Mouse (Mus musculus): ENCODE measurements around the gene 2810006K23Rik. TPM values are rescaled to one million over a fixed set of nuclear protein-coding genes. Genes with fewer than 3 reads are reported as not detected.

The 2810006K23Rik gene
- polyA plus RNA-seq, 1 experiment: 7.2 TPM

DNA sequence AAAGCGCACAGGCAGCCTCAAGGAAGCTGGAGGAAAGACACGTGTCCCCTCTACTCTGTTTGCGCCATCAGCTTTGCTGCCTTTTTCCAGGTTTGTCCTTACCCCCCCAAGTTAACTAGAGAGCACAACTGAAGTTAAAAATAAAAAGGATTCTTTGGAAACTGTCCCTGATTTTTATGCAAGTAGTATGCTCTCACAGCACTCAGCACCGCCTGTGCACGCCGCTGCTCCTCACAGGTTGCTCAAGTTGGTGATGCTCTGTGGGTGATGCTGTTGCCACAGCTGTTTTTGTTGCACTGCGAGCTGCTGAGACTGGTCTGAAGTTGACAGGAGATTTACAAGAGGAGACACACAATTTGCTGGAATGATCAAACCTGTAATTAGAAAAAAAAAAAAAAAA is 46.4 kb downstream of the 2810006K23Rik start:
- no peaks in the 10 kb centered on the region for H3K79me2 ChIP-seq (ENCODE audit: control insufficient read depth, insufficient read depth)
- H3ac ChIP-seq (ENCODE audit: control insufficient read depth, insufficient read length): no peak overlapping the region
- no peaks in the 10 kb centered on the region for H3K27me3 ChIP-seq (ENCODE audit: control insufficient read depth, insufficient read depth, insufficient read length)
- H3K36me3 ChIP-seq (ENCODE audit: control insufficient read depth, insufficient read depth): peaks cover 50% of the 10 kb centered on the region
- no peak overlapping the region for H3K4me3 ChIP-seq
- no peak overlapping the region for H3K4me2 ChIP-seq (ENCODE audit: low read depth)
- no peak for TF ChIP-seq POLR2AphosphoS2 (IDR thresholded peaks at IDR 0.05; ENCODE audit: insufficient read length, low read depth)
- no peak for TF ChIP-seq CEBPB (IDR thresholded peaks at IDR 0.05; ENCODE audit: insufficient read depth, poor library complexity, severe bottlenecking)
- TF ChIP-seq TCF3 (IDR thresholded peaks at IDR 0.05; ENCODE audit: insufficient read length, low read depth): no peak
- TF ChIP-seq POLR2A (IDR thresholded peaks at IDR 0.05; ENCODE audit: insufficient read length, low read depth): no peak
- TF ChIP-seq MYOD1 (IDR thresholded peaks at IDR 0.05; ENCODE audit: control insufficient read depth in 1 of 3, insufficient read length in 2 of 3, low read depth in 2 of 3): no peak
- no peak for TF ChIP-seq MAX (IDR thresholded peaks at IDR 0.05; ENCODE audit: low read depth)
- no peak for TF ChIP-seq SRF (IDR thresholded peaks at IDR 0.05; ENCODE audit: control insufficient read depth, insufficient read length, low read depth)

DNA sequence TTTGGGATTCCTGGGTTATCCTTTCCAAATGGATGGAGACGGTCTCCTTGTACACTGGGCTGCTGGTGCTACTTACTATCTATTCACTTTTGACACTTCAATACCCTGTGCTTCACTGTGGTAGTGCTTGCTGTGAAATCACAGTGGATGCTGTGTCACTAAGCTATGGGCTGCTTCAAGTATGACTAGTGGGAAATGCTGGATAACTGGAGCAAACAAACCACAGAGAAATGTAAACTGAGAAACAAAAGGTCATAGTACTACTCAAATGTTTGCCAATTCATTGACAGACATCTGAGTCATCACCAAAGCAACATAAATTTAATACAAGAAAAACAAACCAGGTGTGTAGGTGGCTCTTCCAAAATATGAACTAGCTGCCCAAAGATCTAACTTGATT is 48.5 kb downstream of the 2810006K23Rik start:
- Histone ChIP-seq H3K4me3 (no peak overlapping the region), H3K36me3 (ENCODE audit: control insufficient read depth, insufficient read depth) (peaks cover 55% of the 10 kb centered on the region), H3K79me2 (ENCODE audit: control insufficient read depth, insufficient read depth) (no peaks in the 10 kb centered on the region), H3K27me3 (ENCODE audit: control insufficient read depth, insufficient read depth, insufficient read length) (no peaks in the 10 kb centered on the region), H3ac (ENCODE audit: control insufficient read depth, insufficient read length) (no peak overlapping the region), H3K4me2 (ENCODE audit: low read depth) (no peak overlapping the region)
- TF ChIP-seq TCF3 (IDR thresholded peaks at IDR 0.05; ENCODE audit: insufficient read length, low read depth) (no peak), POLR2AphosphoS2 (IDR thresholded peaks at IDR 0.05; ENCODE audit: insufficient read length, low read depth) (no peak), USF1 (IDR thresholded peaks at IDR 0.05; ENCODE audit: low read depth) (no peak), E2F4 (IDR thresholded peaks at IDR 0.05; ENCODE audit: insufficient read depth) (no peak), REST (IDR thresholded peaks at IDR 0.05; ENCODE audit: insufficient read depth, insufficient read length) (no peak), SRF (IDR thresholded peaks at IDR 0.05; ENCODE audit: control insufficient read depth, insufficient read length, low read depth) (no peak), TCF12 (IDR thresholded peaks at IDR 0.05; ENCODE audit: insufficient read depth, poor library complexity, severe bottlenecking) (no peak)

DNA sequence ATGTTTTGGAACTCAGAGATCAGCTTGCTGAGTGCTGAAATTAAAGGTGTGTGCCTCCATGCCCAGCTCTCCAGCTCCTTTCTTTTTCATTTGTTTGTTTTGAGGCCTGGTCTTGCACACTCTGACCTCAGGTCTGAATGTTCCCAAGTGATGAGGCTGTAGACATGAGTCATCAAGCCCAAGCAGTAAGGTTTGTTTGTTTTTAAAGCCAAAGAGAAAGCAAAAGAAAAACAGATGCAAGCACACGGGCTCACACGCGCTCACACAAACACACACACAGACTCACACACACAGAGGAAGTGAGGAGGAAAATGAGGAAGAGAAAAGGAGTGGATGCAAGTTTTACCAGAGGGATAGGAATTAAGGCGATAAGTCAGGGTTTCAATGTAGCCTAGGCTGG is 49.3 kb downstream of the 2810006K23Rik start:
- H3ac ChIP-seq (ENCODE audit: control insufficient read depth, insufficient read length): no peak overlapping the region
- H3K4me3 ChIP-seq: no peak overlapping the region
- no peaks in the 10 kb centered on the region for H3K27me3 ChIP-seq (ENCODE audit: control insufficient read depth, insufficient read depth, insufficient read length)
- no peaks in the 10 kb centered on the region for H3K79me2 ChIP-seq (ENCODE audit: control insufficient read depth, insufficient read depth)
- no peak overlapping the region for H3K4me2 ChIP-seq (ENCODE audit: low read depth)
- no peak for TF ChIP-seq USF1 (IDR thresholded peaks at IDR 0.05; ENCODE audit: low read depth)
- H3K36me3 ChIP-seq (ENCODE audit: control insufficient read depth, insufficient read depth): peaks cover 59% of the 10 kb centered on the region

DNA sequence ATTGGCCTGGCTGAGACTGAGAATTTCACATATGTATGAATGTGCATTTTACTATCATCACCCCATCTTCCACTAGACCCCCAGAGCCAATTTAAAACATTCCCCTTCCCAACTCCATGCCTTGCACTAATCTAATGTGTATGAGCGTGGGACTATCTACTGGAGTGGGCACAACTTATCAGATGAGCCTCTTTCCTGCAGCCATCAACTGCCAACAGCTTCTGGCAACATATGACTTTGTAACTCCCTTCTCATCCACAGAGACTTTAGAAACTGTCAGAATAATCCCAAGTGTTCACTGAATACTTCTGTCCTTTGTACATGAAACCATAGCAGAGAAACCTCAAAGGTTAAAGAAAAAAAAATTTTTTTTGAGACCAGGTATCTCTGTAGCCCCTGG is 52.2 kb downstream of the 2810006K23Rik start:
- Histone ChIP-seq H3ac (ENCODE audit: control insufficient read depth, insufficient read length) (no peak overlapping the region), H3K27me3 (ENCODE audit: control insufficient read depth, insufficient read depth, insufficient read length) (no peaks in the 10 kb centered on the region), H3K4me2 (ENCODE audit: low read depth) (no peak overlapping the region), H3K4me3 (no peak overlapping the region), H3K79me2 (ENCODE audit: control insufficient read depth, insufficient read depth) (no peaks in the 10 kb centered on the region), H3K36me3 (ENCODE audit: control insufficient read depth, insufficient read depth) (peaks cover 58% of the 10 kb centered on the region)
- no peak for TF ChIP-seq TCF12 (IDR thresholded peaks at IDR 0.05; ENCODE audit: insufficient read depth, poor library complexity, severe bottlenecking)
- TF ChIP-seq SRF (IDR thresholded peaks at IDR 0.05; ENCODE audit: control insufficient read depth, insufficient read length, low read depth): no peak
- no peak for TF ChIP-seq CEBPB (IDR thresholded peaks at IDR 0.05; ENCODE audit: insufficient read depth, poor library complexity, severe bottlenecking)
- no peak for TF ChIP-seq POLR2A (IDR thresholded peaks at IDR 0.05; ENCODE audit: insufficient read length, low read depth)
- no peak for TF ChIP-seq TCF3 (IDR thresholded peaks at IDR 0.05; ENCODE audit: insufficient read length, low read depth)
- TF ChIP-seq USF1 (IDR thresholded peaks at IDR 0.05; ENCODE audit: low read depth): no peak
- no peak for TF ChIP-seq MYOG (IDR thresholded peaks at IDR 0.05; ENCODE audit: control insufficient read depth in 1 of 3, insufficient read depth in 1 of 3, insufficient read length in 2 of 3, low read depth in 2 of 3)
- TF ChIP-seq MAX (IDR thresholded peaks at IDR 0.05; ENCODE audit: low read depth): no peak

DNA sequence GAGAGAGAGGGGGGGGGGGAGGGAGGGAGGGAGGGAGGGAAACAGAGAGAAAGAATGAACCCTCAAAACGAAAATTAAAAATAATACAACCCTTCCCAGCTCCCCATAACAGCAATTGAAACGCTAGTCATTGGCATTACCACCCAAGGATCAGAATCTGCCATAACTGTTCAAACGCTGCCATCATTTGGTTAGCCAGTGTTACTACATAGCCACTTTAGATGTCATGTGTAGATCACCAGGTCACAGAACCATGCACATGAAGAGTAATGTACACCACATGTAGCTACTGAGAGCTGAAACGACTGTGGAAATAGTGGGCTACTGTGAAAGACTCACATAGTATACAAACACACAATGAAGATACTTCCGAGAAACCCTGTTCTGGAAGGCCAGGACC is 60.0 kb downstream of the 2810006K23Rik start:
- Histone ChIP-seq H3K79me2 (ENCODE audit: control insufficient read depth, insufficient read depth) (no peaks in the 10 kb centered on the region), H3K4me3 (no peak overlapping the region), H3K4me2 (ENCODE audit: low read depth) (no peak overlapping the region), H3ac (ENCODE audit: control insufficient read depth, insufficient read length) (no peak overlapping the region), H3K36me3 (ENCODE audit: control insufficient read depth, insufficient read depth) (peaks cover 80% of the 10 kb centered on the region), H3K27me3 (ENCODE audit: control insufficient read depth, insufficient read depth, insufficient read length) (no peaks in the 10 kb centered on the region)
- TF ChIP-seq REST (IDR thresholded peaks at IDR 0.05; ENCODE audit: insufficient read depth, insufficient read length) (no peak), CEBPB (IDR thresholded peaks at IDR 0.05; ENCODE audit: insufficient read depth, poor library complexity, severe bottlenecking) (no peak), TCF12 (IDR thresholded peaks at IDR 0.05; ENCODE audit: insufficient read depth, poor library complexity, severe bottlenecking) (no peak), MYOG (IDR thresholded peaks at IDR 0.05; ENCODE audit: control insufficient read depth in 1 of 3, insufficient read depth in 1 of 3, insufficient read length in 2 of 3, low read depth in 2 of 3) (no peak), E2F4 (IDR thresholded peaks at IDR 0.05; ENCODE audit: insufficient read depth) (no peak), TCF3 (IDR thresholded peaks at IDR 0.05; ENCODE audit: insufficient read length, low read depth) (no peak), POLR2AphosphoS2 (IDR thresholded peaks at IDR 0.05; ENCODE audit: insufficient read length, low read depth) (no peak), MAX (IDR thresholded peaks at IDR 0.05; ENCODE audit: low read depth) (no peak), USF1 (IDR thresholded peaks at IDR 0.05; ENCODE audit: low read depth) (no peak), MYOD1 (IDR thresholded peaks at IDR 0.05; ENCODE audit: control insufficient read depth in 1 of 3, insufficient read length in 2 of 3, low read depth in 2 of 3) (no peak), POLR2A (IDR thresholded peaks at IDR 0.05; ENCODE audit: insufficient read length, low read depth) (no peak), SRF (IDR thresholded peaks at IDR 0.05; ENCODE audit: control insufficient read depth, insufficient read length, low read depth) (no peak)

Other genes with a start within 250 kb of the 2810006K23Rik start
- gene Abcb9, start 232.3 kb upstream of the 2810006K23Rik start, polyA plus RNA-seq (2012; fragmentation: generic; extraction: Trizol): 0.90 TPM
- 15.2 TPM for gene Ogfod2, start 215.8 kb upstream of the 2810006K23Rik start, polyA plus RNA-seq (2012; fragmentation: generic; extraction: Trizol)
- 55.0 TPM for gene Arl6ip4, start 212.0 kb upstream of the 2810006K23Rik start, polyA plus RNA-seq (2012; fragmentation: generic; extraction: Trizol)
- 5.3 TPM for gene Pitpnm2, start 78.3 kb upstream of the 2810006K23Rik start, polyA plus RNA-seq (2012; fragmentation: generic; extraction: Trizol)
- gene Mphosph9, start 117 bp upstream of the 2810006K23Rik start, polyA plus RNA-seq (2012; fragmentation: generic; extraction: Trizol): 2.4 TPM
- gene Cdk2ap1, start 35.0 kb downstream of the 2810006K23Rik start, polyA plus RNA-seq (2012; fragmentation: generic; extraction: Trizol): 236 TPM
- gene Sbno1, start 97.9 kb downstream of the 2810006K23Rik start, polyA plus RNA-seq (2012; fragmentation: generic; extraction: Trizol): 11.3 TPM
- 58.0 TPM for gene Kmt5a, start 111.8 kb downstream of the 2810006K23Rik start, polyA plus RNA-seq (2012; fragmentation: generic; extraction: Trizol)
- 22.3 TPM for gene Rilpl2, start 150.3 kb downstream of the 2810006K23Rik start, polyA plus RNA-seq (2012; fragmentation: generic; extraction: Trizol)
- gene Snrnp35, start 155.0 kb downstream of the 2810006K23Rik start, polyA plus RNA-seq (2012; fragmentation: generic; extraction: Trizol): 18.9 TPM
- 43.1 TPM for gene Rilpl1, start 203.3 kb downstream of the 2810006K23Rik start, polyA plus RNA-seq (2012; fragmentation: generic; extraction: Trizol)
- gene Tmed2, start 212.6 kb downstream of the 2810006K23Rik start, polyA plus RNA-seq (2012; fragmentation: generic; extraction: Trizol): 131 TPM
- gene Ddx55, start 224.8 kb downstream of the 2810006K23Rik start, polyA plus RNA-seq (2012; fragmentation: generic; extraction: Trizol): 5.3 TPM

All from myocyte (in vitro differentiated cells).